10 mouse cellular contexts compared by ENCODE assay signal in genomic region chr8:53663946-53664345, GRCm38 (mm10). TPM values are rescaled to one million over a fixed set of nuclear protein-coding genes. Genes with fewer than 3 reads are reported as not detected.
A peak's percentile ranks its signal among the peaks of the same experiment; 100 is the strongest.
DNase-seq lines count a peak whose midpoint lies in the region; ATAC-seq and TF ChIP-seq lines count a peak whose summit lies in the region.
"Had no signal": no experiment of that assay in that cellular context is flagged by ENCODE, and none has a peak within 500 bp of the region (broad histone marks: within the 10 kb centered on the region; RNA-seq: fewer than 3 reads in every experiment).

No protein-coding gene starts in this region.

- H3K27ac ChIP-seq in heart, postnatal 0 days (ENCODE audit: low read depth): no peak overlapping the region
- no peak overlapping the region for H3K27ac ChIP-seq in heart, embryonic 10.5 days
- H3K27ac ChIP-seq in left cerebral cortex, adult 2 months: no peak overlapping the region
- H3K27ac ChIP-seq in neural tube, embryonic 11.5 days (ENCODE audit: low read depth, low read length): no peak overlapping the region
- H3K27ac ChIP-seq: embryonic facial prominence, embryonic 13.5 days had no signal

- 26% methylated on average over 4 of the region's 4 CpGs for WGBS in heart, postnatal 0 days
- WGBS in heart, embryonic 10.5 days: 26% methylated on average over 4 of the region's 4 CpGs
- 39% methylated on average over 4 of the region's 4 CpGs for WGBS in neural tube, embryonic 11.5 days

- no peak overlapping the region for H3K4me3 ChIP-seq in heart, postnatal 0 days (ENCODE audit: low read depth, low read length)
- no peak overlapping the region for H3K4me3 ChIP-seq in heart, embryonic 10.5 days
- no peak overlapping the region for H3K4me3 ChIP-seq in left cerebral cortex, adult 2 months
- H3K4me3 ChIP-seq in neural tube, embryonic 11.5 days (ENCODE audit: low read depth, low read length): no peak overlapping the region
- H3K4me3 ChIP-seq: embryonic facial prominence, embryonic 13.5 days; megakaryocyte, embryonic 14.5 days had no signal

- TF ChIP-seq CTCF in heart, postnatal 0 days (IDR thresholded peaks at IDR 0.05; ENCODE audit: low read depth): peak; percentile 51
- peak; percentile 78 for TF ChIP-seq CTCF in left cerebral cortex, adult 2 months (IDR thresholded peaks at IDR 0.05)

- no peak for TF ChIP-seq EP300 in heart, postnatal 0 days (IDR thresholded peaks at IDR 0.05; ENCODE audit: low read depth)

- peak; percentile 14 for DNase-seq in heart, postnatal 0 days (ENCODE audit: low spot score)
- no peak for DNase-seq in heart, embryonic 10.5 days (ENCODE audit: low spot score)
- DNase-seq in ES-CJ7 (ENCODE audit: low read depth, low spot score): peak; percentile 64
- DNase-seq in c-Kit-positive CD71-positive TER-119-negative erythroid progenitor cells, embryonic 14.5 days (ENCODE audit: low read depth): peak; percentile 41
- peak; percentile 49 for DNase-seq in gastrocnemius, postnatal 14 days
- DNase-seq in left cerebral cortex, adult 2 months (ENCODE audit: extremely low spot score in 1 of 2, low spot score in 2 of 2): peak; percentile 55 to 59
- peak; percentile 66 for DNase-seq in neural tube, embryonic 11.5 days (ENCODE audit: low spot score)
- peak; percentile 12 to 66 for DNase-seq in thymus, postnatal 10 days (ENCODE audit: low spot score in 2 of 2)

- H3K9me3 ChIP-seq in heart, postnatal 0 days (replicated peaks; ENCODE audit: control insufficient read depth, low read length): no peaks in the 10 kb centered on the region
- H3K9me3 ChIP-seq in heart, embryonic 10.5 days: no peaks in the 10 kb centered on the region
- no peaks in the 10 kb centered on the region for H3K9me3 ChIP-seq in neural tube, embryonic 11.5 days (ENCODE audit: control insufficient read depth, low read length)
- H3K9me3 ChIP-seq: embryonic facial prominence, embryonic 13.5 days; megakaryocyte, embryonic 14.5 days had no signal

- no peaks in the 10 kb centered on the region for H3K4me1 ChIP-seq in heart, postnatal 0 days (ENCODE audit: control insufficient read depth, insufficient read depth)
- H3K4me1 ChIP-seq in heart, embryonic 10.5 days: no peaks in the 10 kb centered on the region
- no peaks in the 10 kb centered on the region for H3K4me1 ChIP-seq in neural tube, embryonic 11.5 days (ENCODE audit: control insufficient read depth, insufficient read depth, low read length)
- H3K4me1 ChIP-seq: embryonic facial prominence, embryonic 13.5 days; megakaryocyte, embryonic 14.5 days had no signal

- H3K36me3 ChIP-seq in heart, postnatal 0 days (replicated peaks; ENCODE audit: control insufficient read depth, insufficient read depth, low read length): no peaks in the 10 kb centered on the region
- no peaks in the 10 kb centered on the region for H3K36me3 ChIP-seq in heart, embryonic 10.5 days
- no peaks in the 10 kb centered on the region for H3K36me3 ChIP-seq in neural tube, embryonic 11.5 days (ENCODE audit: control insufficient read depth, insufficient read depth, low read length)
- H3K36me3 ChIP-seq: embryonic facial prominence, embryonic 13.5 days had no signal

- no peak overlapping the region for H3K9ac ChIP-seq in heart, postnatal 0 days (replicated peaks; ENCODE audit: low read depth, low read length)
- no peak overlapping the region for H3K9ac ChIP-seq in neural tube, embryonic 11.5 days (ENCODE audit: low read length)
- H3K9ac ChIP-seq: embryonic facial prominence, embryonic 13.5 days had no signal

- H3K4me2 ChIP-seq in heart, postnatal 0 days (ENCODE audit: low read depth, low read length): no peak overlapping the region
- H3K4me2 ChIP-seq in neural tube, embryonic 11.5 days (ENCODE audit: low read depth): no peak overlapping the region
- H3K4me2 ChIP-seq: embryonic facial prominence, embryonic 13.5 days had no signal

- H3K27me3 ChIP-seq in heart, postnatal 0 days (ENCODE audit: control insufficient read depth, insufficient read depth, low read length): no peaks in the 10 kb centered on the region
- H3K27me3 ChIP-seq in heart, embryonic 10.5 days (ENCODE audit: insufficient read depth, poor library complexity, severe bottlenecking): no peaks in the 10 kb centered on the region
- no peaks in the 10 kb centered on the region for H3K27me3 ChIP-seq in neural tube, embryonic 11.5 days (ENCODE audit: control insufficient read depth, insufficient read depth, low read length)
- H3K27me3 ChIP-seq: embryonic facial prominence, embryonic 13.5 days; megakaryocyte, embryonic 14.5 days had no signal

- intact Hi-C loops in gastrocnemius, postnatal 14 days (cut with DNase I; ENCODE audit: low total_unique reads): no loop called here
- intact Hi-C loops in left cerebral cortex, adult 2 months (cut with DNase I): no loop called here

- no peak for ATAC-seq in heart, postnatal 0 days (ENCODE audit: insufficient read depth, low read depth)
- no peak for ATAC-seq in neural tube, embryonic 11.5 days (ENCODE audit: insufficient read depth, low FRiP score, low TSS enrichment)

RNA-seq across cellular contexts. Expression of gene Neil3, which starts 25.1 kb away (rescaled TPM):
- 1.5 and 10.6 TPM in 2 replicates for total RNA-seq in heart, postnatal 0 days (2014; rRNA removed; ENCODE audit: low replicate concordance)
- polyA plus RNA-seq in heart, postnatal 0 days (2015; fragmentation: Nextera tagmentation; extraction: Ambion mirVana): 7.5 and 7.8 TPM in 2 replicates
- 20.2 and 21.1 TPM in 2 replicates for polyA plus RNA-seq in heart, embryonic 10.5 days (2016; fragmentation: Nextera tagmentation; extraction: Ambion mirVana)
- total RNA-seq in gastrocnemius, postnatal 14 days (2021): 1 to 10 TPM; 1.5 to 2.5 TPM
- total RNA-seq in left cerebral cortex, adult 2 months (2021): under 1 TPM in 1 of 2 experiments, not detected in 1; 0.23 TPM
- 18.4 and 20.3 TPM in 2 replicates for polyA plus RNA-seq in neural tube, embryonic 11.5 days (2014; fragmentation: Nextera tagmentation; extraction: Ambion mirVana)
